Mouse (Mus musculus): ENCODE measurements around the gene Rgma. TPM values are rescaled to one million over a fixed set of nuclear protein-coding genes. Genes with fewer than 3 reads are reported as not detected.

The Rgma gene
- polyA plus RNA-seq, 1 experiment from 2014 or later, result 15.9 TPM

DNA sequence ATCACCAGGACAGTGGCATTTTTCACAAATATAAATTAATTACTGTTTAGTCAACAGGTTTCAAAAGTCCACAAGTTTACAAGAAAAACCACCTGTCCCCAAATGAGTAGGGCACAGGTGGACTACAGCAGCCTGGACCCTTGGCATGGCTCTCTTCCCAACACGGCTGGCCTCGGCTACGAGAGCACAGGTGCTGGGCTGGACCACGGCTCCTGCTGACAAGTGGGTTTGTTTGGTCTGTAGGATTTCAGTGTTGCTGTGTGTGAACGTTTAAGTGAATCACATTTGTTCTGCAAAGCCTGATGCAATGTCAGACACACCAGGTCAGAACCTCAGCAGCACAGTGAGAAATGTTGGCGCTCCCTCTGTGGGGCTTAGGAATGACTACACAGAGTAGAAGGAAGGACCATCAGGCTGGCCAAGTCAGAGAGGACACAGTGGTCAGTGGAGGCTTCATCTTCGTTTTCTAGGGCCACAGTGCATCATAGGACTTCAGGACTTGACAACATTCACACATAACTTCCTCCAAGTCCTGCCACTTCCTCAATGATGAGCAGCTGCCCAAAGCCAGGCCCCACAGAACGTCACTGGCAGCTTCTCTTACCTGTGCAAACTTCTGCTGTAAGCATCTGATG is 51.6 kb downstream of the Rgma start:
- ATAC-seq (replicated peaks; ENCODE audit: insufficient number of reproducible peaks, low FRiP score, low TSS enrichment, low read depth) (no peak), DNase-seq (ENCODE audit: low spot score) (no peak)
- 91% methylated on average over 8 of the region's 8 CpGs for WGBS
- Histone ChIP-seq H3K36me3 (replicated peaks; ENCODE audit: control insufficient read depth, insufficient read depth, low read depth, low read length) (peaks cover 7% of the 10 kb centered on the region), H3K9ac (replicated peaks; ENCODE audit: low read length) (no peak overlapping the region), H3K27ac (replicated peaks; ENCODE audit: low read depth, low read length) (no peak overlapping the region), H3K9me3 (replicated peaks; ENCODE audit: control insufficient read depth, low read length) (no peaks in the 10 kb centered on the region), H3K4me3 (ENCODE audit: low read depth, low read length) (no peak overlapping the region), H3K4me1 (ENCODE audit: control insufficient read depth, insufficient read depth, low read length) (no peaks in the 10 kb centered on the region), H3K27me3 (ENCODE audit: control insufficient read depth, insufficient read depth, low read length) (no peaks in the 10 kb centered on the region), H3K4me2 (ENCODE audit: low read depth, low read length) (no peak overlapping the region)

DNA sequence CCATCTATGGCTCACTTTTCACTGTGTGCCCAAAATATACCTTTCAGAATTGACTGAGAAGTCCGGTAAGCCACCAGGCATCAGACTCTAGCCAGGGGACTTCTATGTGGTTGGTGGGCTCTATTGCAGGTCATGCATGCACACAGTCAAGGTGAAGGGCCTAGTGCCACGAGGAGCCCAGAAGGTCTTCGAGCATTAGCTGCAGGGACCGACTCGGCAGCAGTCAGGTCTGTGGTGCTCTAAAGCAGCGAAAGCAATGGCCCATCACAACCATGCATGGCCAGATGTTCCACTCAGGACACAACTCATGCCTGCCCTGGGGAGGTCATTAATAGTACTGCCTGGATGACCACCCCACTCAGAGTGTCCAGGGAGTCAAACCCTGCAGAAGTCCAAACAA is 52.5 kb downstream of the Rgma start:
- WGBS, result 97% methylated on average over 6 of the region's 6 CpGs
- Histone ChIP-seq H3K36me3 (replicated peaks; ENCODE audit: control insufficient read depth, insufficient read depth, low read depth, low read length) (peaks cover 7% of the 10 kb centered on the region), H3K4me3 (ENCODE audit: low read depth, low read length) (no peak overlapping the region)

DNA sequence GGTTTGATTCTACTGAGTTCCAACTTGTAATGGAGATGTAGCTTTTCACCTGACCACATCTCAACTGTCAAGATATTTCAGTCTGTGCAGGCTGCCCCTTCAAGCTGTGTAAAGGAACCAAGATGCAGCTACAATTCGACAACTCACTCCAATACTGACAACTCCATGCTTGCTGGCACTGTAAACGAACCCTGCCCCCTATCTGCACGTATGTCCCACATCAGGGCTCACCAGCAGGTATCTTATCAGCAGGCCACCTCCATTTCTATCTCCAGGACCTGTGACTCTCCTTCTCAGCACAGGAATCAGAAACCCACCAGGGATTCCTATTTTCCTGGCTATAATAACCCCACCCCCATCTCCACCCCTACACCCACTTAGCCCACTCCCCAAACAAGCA is 53.2 kb downstream of the Rgma start:
- no peaks in the 10 kb centered on the region for H3K9me3 ChIP-seq (replicated peaks; ENCODE audit: control insufficient read depth, low read length)
- ATAC-seq (replicated peaks; ENCODE audit: insufficient number of reproducible peaks, low FRiP score, low TSS enrichment, low read depth), result no peak
- no peak overlapping the region for H3K27ac ChIP-seq (replicated peaks; ENCODE audit: low read depth, low read length)
- 89% methylated on average over 3 of the region's 3 CpGs for WGBS
- H3K4me3 ChIP-seq (ENCODE audit: low read depth, low read length), result no peak overlapping the region
- peaks cover 7% of the 10 kb centered on the region for H3K36me3 ChIP-seq (replicated peaks; ENCODE audit: control insufficient read depth, insufficient read depth, low read depth, low read length)
- H3K9ac ChIP-seq (replicated peaks; ENCODE audit: low read length), result no peak overlapping the region
- DNase-seq (ENCODE audit: low spot score), result no peak
- H3K27me3 ChIP-seq (ENCODE audit: control insufficient read depth, insufficient read depth, low read length), result no peaks in the 10 kb centered on the region
- no peak overlapping the region for H3K4me2 ChIP-seq (ENCODE audit: low read depth, low read length)
- H3K4me1 ChIP-seq (ENCODE audit: control insufficient read depth, insufficient read depth, low read length), result no peaks in the 10 kb centered on the region

More for the DNA sequence above, 52.5 kb downstream of the Rgma start:
- H3K27me3 ChIP-seq (ENCODE audit: control insufficient read depth, insufficient read depth, low read length), result no peaks in the 10 kb centered on the region
- DNase-seq (ENCODE audit: low spot score) (no peak), ATAC-seq (replicated peaks; ENCODE audit: insufficient number of reproducible peaks, low FRiP score, low TSS enrichment, low read depth) (no peak)
- no peak overlapping the region for H3K27ac ChIP-seq (replicated peaks; ENCODE audit: low read depth, low read length)
- H3K9ac ChIP-seq (replicated peaks; ENCODE audit: low read length), result no peak overlapping the region
- no peak overlapping the region for H3K4me2 ChIP-seq (ENCODE audit: low read depth, low read length)
- no peaks in the 10 kb centered on the region for H3K9me3 ChIP-seq (replicated peaks; ENCODE audit: control insufficient read depth, low read length)
- no peaks in the 10 kb centered on the region for H3K4me1 ChIP-seq (ENCODE audit: control insufficient read depth, insufficient read depth, low read length)

DNA sequence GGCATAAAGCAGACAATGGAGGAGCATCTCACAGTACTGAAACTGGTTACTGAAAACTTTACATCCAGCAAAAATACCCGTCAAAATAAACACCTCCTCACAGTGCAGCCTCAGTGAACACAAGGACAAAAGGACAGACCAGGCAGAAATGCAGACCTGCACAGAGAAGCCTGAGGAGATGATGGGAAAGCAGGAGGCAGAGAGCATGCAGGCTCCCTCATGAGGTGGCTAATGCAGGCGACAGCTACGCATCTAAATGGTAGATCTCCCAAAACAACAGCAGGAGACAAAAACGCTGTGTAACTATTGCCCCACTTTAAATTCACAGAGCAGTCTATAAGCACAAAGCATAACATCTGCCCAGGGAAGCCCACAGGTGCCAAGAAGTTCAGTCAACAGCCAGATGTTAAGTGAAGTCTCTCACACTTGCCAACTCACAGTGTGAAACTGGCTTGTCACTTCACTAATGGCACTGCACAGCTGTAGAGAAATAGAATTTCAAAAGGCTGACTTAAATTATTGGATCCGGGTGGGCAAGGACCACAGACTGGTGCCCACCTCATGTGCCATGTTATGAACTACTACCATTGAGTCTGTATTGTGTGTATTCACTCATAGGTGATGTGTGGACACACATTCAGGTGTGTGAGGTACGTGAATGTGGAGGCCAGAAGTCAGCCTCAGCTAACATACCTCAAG is 58.5 kb downstream of the Rgma start:
- H3K9ac ChIP-seq (replicated peaks; ENCODE audit: low read length), result no peak overlapping the region
- no peaks in the 10 kb centered on the region for H3K27me3 ChIP-seq (ENCODE audit: control insufficient read depth, insufficient read depth, low read length)
- no peak for ATAC-seq (replicated peaks; ENCODE audit: insufficient number of reproducible peaks, low FRiP score, low TSS enrichment, low read depth)
- no peak for DNase-seq (ENCODE audit: low spot score)
- H3K27ac ChIP-seq (replicated peaks; ENCODE audit: low read depth, low read length), result no peak overlapping the region
- no peak overlapping the region for H3K4me2 ChIP-seq (ENCODE audit: low read depth, low read length)
- no peaks in the 10 kb centered on the region for H3K4me1 ChIP-seq (ENCODE audit: control insufficient read depth, insufficient read depth, low read length)
- peaks cover 8% of the 10 kb centered on the region for H3K36me3 ChIP-seq (replicated peaks; ENCODE audit: control insufficient read depth, insufficient read depth, low read depth, low read length)
- 87% methylated on average over 6 of the region's 6 CpGs for WGBS
- H3K4me3 ChIP-seq (ENCODE audit: low read depth, low read length), result no peak overlapping the region
- no peaks in the 10 kb centered on the region for H3K9me3 ChIP-seq (replicated peaks; ENCODE audit: control insufficient read depth, low read length)

DNA sequence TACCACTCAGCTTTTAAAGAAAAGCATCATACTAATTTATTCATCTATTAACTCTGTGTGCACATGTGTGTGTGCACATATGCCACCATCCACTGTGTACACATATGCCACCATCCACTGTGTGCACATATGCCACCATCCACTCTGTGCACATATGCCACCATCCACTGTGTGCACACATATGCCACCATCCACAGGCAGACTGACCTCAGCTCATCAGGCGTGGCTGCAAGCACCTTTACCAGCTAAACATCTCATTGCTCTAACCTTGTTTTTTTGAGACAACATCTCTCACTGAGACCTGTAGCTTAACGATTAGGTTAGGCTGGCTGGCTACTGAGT is 59.0 kb downstream of the Rgma start:
- ATAC-seq (replicated peaks; ENCODE audit: insufficient number of reproducible peaks, low FRiP score, low TSS enrichment, low read depth), result no peak
- Histone ChIP-seq H3K9ac (replicated peaks; ENCODE audit: low read length) (no peak overlapping the region), H3K4me1 (ENCODE audit: control insufficient read depth, insufficient read depth, low read length) (no peaks in the 10 kb centered on the region), H3K4me2 (ENCODE audit: low read depth, low read length) (no peak overlapping the region), H3K36me3 (replicated peaks; ENCODE audit: control insufficient read depth, insufficient read depth, low read depth, low read length) (peaks cover 9% of the 10 kb centered on the region), H3K27ac (replicated peaks; ENCODE audit: low read depth, low read length) (no peak overlapping the region), H3K9me3 (replicated peaks; ENCODE audit: control insufficient read depth, low read length) (no peaks in the 10 kb centered on the region), H3K4me3 (ENCODE audit: low read depth, low read length) (no peak overlapping the region), H3K27me3 (ENCODE audit: control insufficient read depth, insufficient read depth, low read length) (no peaks in the 10 kb centered on the region)
- DNase-seq (ENCODE audit: low spot score), result no peak
- 94% methylated on average over 2 of the region's 2 CpGs for WGBS

DNA sequence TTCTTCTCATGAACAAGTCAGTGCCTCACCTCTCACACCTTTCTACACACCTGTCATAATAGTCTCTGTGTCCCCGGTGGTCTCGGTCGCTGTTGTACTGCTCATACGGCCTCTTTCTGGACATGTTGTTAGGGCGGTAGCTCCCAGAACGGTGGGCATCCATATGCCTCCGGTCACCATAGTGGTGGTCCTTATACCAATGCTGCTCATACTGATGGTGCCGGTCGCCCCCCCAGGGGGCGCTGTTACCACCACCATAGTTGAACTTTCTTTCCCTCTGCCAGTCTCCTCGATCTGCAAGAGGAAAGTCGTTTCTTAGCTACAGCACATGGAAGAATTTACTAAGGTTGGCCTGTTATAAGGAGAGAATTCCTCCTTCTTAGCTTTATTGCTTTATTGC is 60.4 kb downstream of the Rgma start:
- no peak overlapping the region for H3K9ac ChIP-seq (replicated peaks; ENCODE audit: low read length)
- no peaks in the 10 kb centered on the region for H3K4me1 ChIP-seq (ENCODE audit: control insufficient read depth, insufficient read depth, low read length)
- WGBS, result 78% methylated on average over 12 of the region's 12 CpGs
- no peak overlapping the region for H3K27ac ChIP-seq (replicated peaks; ENCODE audit: low read depth, low read length)
- H3K4me2 ChIP-seq (ENCODE audit: low read depth, low read length), result no peak overlapping the region
- H3K27me3 ChIP-seq (ENCODE audit: control insufficient read depth, insufficient read depth, low read length), result no peaks in the 10 kb centered on the region
- DNase-seq (ENCODE audit: low spot score) (no peak), ATAC-seq (replicated peaks; ENCODE audit: insufficient number of reproducible peaks, low FRiP score, low TSS enrichment, low read depth) (0 out of 2 replicates have a peak, but pooled peaks have one; percentile 29)
- no peak overlapping the region for H3K4me3 ChIP-seq (ENCODE audit: low read depth, low read length)
- peaks cover 19% of the 10 kb centered on the region for H3K36me3 ChIP-seq (replicated peaks; ENCODE audit: control insufficient read depth, insufficient read depth, low read depth, low read length)
- no peaks in the 10 kb centered on the region for H3K9me3 ChIP-seq (replicated peaks; ENCODE audit: control insufficient read depth, low read length)

DNA sequence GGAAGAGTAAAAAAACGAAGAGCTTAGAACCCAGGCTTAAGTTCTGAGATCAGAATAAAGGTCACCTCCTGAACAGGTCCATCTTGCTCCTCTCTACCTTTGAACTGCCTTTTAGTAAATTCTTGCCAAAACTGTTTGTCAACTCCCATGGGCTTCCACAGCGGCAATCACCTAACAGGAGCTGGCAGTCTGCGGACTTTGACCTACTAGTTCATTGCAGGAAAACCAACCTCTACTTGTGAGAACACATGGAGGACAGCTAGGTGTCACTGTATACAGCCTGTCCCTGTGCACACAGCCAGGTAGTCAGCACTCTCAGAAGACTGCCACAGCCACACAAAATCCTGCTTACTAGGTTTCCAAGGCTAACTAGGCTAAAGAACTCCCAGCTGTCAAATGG is 66.5 kb downstream of the Rgma start:
- Histone ChIP-seq H3K4me1 (ENCODE audit: control insufficient read depth, insufficient read depth, low read length) (no peaks in the 10 kb centered on the region), H3K27me3 (ENCODE audit: control insufficient read depth, insufficient read depth, low read length) (no peaks in the 10 kb centered on the region), H3K9me3 (replicated peaks; ENCODE audit: control insufficient read depth, low read length) (no peaks in the 10 kb centered on the region), H3K4me2 (ENCODE audit: low read depth, low read length) (no peak overlapping the region), H3K27ac (replicated peaks; ENCODE audit: low read depth, low read length) (no peak overlapping the region), H3K36me3 (replicated peaks; ENCODE audit: control insufficient read depth, insufficient read depth, low read depth, low read length) (peaks cover 35% of the 10 kb centered on the region), H3K9ac (replicated peaks; ENCODE audit: low read length) (no peak overlapping the region), H3K4me3 (ENCODE audit: low read depth, low read length) (no peak overlapping the region)
- WGBS, result 92% methylated on average over 3 of the region's 3 CpGs
- DNase-seq (ENCODE audit: low spot score) (no peak), ATAC-seq (replicated peaks; ENCODE audit: insufficient number of reproducible peaks, low FRiP score, low TSS enrichment, low read depth) (no peak)

DNA sequence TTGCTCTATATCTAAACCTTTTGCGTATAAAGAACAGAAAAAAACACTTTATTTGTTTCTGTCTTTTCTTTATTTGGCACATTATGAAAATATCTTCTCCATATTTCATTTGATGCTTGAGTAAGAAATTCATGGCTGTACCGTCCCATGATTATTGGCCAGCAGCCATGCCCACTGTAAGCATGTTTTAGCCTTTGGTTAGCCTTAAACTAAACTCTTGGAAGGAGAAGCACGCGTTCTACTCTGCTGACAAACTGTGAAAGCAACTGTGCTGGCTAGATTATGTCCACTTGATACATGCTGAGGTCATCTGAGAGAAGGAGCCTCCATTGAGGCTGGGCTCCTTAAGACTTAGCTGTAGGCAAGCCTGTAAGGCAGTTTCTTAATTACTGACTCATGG is 66.9 kb downstream of the Rgma start:
- H3K9ac ChIP-seq (replicated peaks; ENCODE audit: low read length), result no peak overlapping the region
- H3K36me3 ChIP-seq (replicated peaks; ENCODE audit: control insufficient read depth, insufficient read depth, low read depth, low read length), result peaks cover 35% of the 10 kb centered on the region
- H3K9me3 ChIP-seq (replicated peaks; ENCODE audit: control insufficient read depth, low read length), result no peaks in the 10 kb centered on the region
- ATAC-seq (replicated peaks; ENCODE audit: insufficient number of reproducible peaks, low FRiP score, low TSS enrichment, low read depth) (no peak), DNase-seq (ENCODE audit: low spot score) (no peak)
- H3K4me2 ChIP-seq (ENCODE audit: low read depth, low read length), result no peak overlapping the region
- WGBS, result 95% methylated on average over 4 of the region's 4 CpGs
- no peaks in the 10 kb centered on the region for H3K4me1 ChIP-seq (ENCODE audit: control insufficient read depth, insufficient read depth, low read length)
- H3K27ac ChIP-seq (replicated peaks; ENCODE audit: low read depth, low read length), result no peak overlapping the region
- H3K27me3 ChIP-seq (ENCODE audit: control insufficient read depth, insufficient read depth, low read length), result no peaks in the 10 kb centered on the region
- H3K4me3 ChIP-seq (ENCODE audit: low read depth, low read length), result no peak overlapping the region

Data from embryonic facial prominence, embryonic 11.5 days (tissue).